Mouse (Mus musculus): ENCODE data around the gene Urb2. TPM values are rescaled to one million over a fixed set of nuclear protein-coding genes. Genes with fewer than 3 reads are reported as not detected.
"Not testable (repeated sequence)": the region's sequence is repeated elsewhere in the genome, so short reads cannot be mapped to it uniquely, and the experiment has no call there.

Gene Urb2
- total RNA-seq, 2 experiments from 2014 or later = 6.7 to 7.2 TPM

GRCm38 (mm10) chr8:124014299-124014698, 7.0 kb upstream of the Urb2 start:
- DNase-seq = not testable (repeated sequence)

DNA sequence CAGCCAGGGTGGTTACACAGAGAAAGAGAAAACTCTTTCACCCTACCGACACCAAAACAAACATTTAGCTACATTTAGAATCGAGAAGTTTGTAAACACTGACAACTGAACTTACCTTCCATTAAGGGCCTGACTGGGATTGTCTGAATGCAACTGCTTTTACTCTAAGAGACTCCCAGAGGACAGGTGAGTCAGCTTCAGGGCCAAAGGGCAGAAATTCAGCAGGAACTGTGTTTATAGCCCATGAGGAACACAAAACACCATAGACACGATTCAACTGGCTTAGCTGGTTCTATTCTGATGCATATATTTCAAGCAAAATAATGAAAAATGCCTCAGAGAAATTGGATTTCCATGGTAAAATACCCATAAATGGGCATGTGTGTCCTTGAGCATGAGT, 6.6 kb upstream of the Urb2 start:
- no peak for DNase-seq

GRCm38 (mm10) chr8:124019782-124020181, 1.5 kb upstream of the Urb2 start:
- peak in 1 of 2 experiments; percentile 23 for DNase-seq

- DNase-seq = peak in 1 of 2 experiments; percentile 66
Observed at GRCm38 (mm10) chr8:124020439-124021236, 670 bp upstream of the Urb2 start.

DNA sequence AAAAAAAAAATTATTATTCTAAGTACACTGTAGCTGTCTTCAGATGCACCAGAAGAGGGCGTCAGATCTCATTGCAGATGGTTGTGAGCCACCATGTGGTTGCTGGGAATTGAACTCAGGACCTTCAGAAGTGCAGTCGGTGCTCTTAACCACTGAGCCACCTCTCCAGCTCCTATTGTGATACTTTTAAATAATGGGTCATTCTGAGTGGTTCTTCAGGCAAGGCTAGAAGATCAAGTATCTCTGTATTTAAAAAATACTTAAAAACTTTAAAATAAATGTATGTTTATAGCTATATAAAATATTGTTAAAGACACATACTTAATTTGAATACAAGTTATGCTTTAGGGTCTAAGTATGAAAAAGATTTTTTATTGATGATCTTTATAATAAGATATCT, 5.0 kb downstream of the Urb2 start:
- not testable (repeated sequence) for DNase-seq

- DNase-seq = no peak
Observed at GRCm38 (mm10) chr8:124027831-124028230, 6.5 kb downstream of the Urb2 start.

GRCm38 (mm10) chr8:124033400-124033799, 12.1 kb downstream of the Urb2 start:
- no peak for DNase-seq

DNA sequence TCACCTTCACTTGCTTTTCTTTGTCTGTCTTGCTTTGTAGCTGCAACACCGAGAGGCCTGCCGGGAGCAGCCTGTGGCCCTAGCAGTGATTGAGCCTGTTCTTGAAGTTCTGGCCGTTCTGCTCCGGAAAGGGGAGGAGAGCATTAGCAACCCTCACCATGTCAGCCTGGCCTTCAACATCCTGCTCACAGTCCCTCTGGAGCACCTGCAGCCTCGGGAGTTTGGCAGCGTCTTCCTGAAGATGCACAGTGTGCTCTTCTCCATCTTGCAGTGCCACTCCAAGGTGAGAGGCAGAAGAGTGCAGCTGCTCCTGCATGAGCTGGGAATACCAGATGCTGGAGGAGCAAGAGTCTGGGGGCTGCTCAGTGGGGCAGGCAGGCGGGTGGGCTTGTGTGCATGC, 16.8 kb downstream of the Urb2 start:
- no peak for DNase-seq

DNA sequence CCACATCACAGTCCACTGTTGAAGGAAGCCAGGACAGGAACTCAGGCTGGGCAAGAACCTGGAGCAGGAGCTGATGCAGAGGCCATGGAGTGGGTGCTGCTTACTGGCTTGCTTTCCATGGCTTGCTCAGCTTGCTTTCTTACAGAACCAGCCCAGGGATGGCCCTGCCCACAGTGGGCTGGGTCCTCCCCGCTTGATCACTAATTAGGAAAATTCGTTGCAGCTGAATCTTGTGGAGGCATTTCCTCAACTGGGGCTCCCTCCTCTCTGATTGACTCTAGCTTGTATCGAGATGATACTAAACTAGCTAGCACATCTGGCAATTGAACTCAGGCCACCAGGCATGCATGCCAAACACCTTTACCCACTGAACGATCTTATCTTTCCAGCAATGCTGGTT, 18.0 kb downstream of the Urb2 start:
- DNase-seq = no peak

- no peak for DNase-seq
Observed at GRCm38 (mm10) chr8:124042201-124042600, 20.9 kb downstream of the Urb2 start.

DNA sequence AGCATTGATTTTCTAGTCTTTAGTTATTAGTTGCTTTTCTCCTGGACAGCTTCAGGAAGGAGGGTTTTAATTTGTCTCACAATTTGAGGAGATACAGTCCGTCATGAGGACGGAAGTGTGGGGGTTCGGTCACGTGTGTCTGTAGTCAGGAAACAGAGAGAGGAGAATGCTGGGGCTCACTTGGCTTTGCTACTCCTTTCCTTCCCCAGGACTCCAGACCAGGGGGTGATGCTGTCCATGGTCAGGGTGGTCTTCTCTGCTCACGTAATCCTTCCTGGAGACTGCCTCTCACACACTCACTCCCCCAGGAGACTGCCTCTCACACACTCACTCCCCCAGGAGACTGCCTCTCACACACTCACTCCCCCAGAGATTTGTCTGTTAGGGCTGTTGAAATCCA, 23.1 kb downstream of the Urb2 start:
- no peak for DNase-seq

GRCm38 (mm10) chr8:124044931-124045330, 23.6 kb downstream of the Urb2 start:
- DNase-seq = no peak

- peak in 1 of 2 experiments; percentile 46 for DNase-seq
Observed at GRCm38 (mm10) chr8:124045856-124046255, 24.5 kb downstream of the Urb2 start.

GRCm38 (mm10) chr8:124052110-124052509, 30.8 kb downstream of the Urb2 start:
- DNase-seq = peak; percentile 45 to 87

GRCm38 (mm10) chr8:124052568-124052967, 31.3 kb downstream of the Urb2 start:
- DNase-seq = no peak

DNA sequence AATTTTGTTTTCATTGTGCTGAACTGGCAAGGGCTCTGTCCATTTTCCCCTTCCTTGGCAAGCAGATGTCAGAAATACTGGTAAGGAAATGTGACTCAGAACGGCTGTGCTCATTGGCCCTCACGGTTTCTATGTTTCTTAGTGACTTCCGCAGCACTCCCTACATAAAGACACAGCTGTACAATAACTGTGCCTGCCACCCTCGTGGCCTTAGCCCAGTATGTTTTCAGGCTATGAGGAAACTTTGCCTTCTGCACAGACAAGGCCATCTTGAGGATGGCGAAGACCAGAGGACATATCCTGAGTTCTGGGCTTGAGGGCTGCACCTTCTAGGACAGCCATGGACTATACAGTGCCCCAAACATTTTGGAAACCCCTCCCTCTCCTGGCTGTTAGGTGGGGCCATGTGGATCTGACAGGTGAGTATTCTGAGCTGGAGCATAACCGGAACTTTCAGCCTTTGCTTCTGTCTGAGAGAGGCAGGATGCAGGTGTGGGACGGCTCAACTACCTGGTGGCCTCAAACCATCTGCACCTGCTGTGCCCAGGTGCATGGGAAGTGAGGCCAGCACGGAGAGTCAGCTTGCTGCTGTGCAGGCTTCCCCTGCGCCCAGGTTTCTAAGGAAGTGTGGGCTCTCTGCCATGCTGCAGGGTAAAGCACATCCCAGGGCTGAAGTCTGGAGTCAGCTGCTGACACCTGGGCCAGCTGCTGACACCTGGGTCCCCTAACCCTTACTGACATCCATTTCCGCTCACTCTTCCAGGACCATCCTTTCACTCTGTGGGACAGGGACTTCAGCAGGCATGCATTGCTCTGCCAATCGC, 35.7 kb downstream of the Urb2 start:
- DNase-seq = no peak

DNA sequence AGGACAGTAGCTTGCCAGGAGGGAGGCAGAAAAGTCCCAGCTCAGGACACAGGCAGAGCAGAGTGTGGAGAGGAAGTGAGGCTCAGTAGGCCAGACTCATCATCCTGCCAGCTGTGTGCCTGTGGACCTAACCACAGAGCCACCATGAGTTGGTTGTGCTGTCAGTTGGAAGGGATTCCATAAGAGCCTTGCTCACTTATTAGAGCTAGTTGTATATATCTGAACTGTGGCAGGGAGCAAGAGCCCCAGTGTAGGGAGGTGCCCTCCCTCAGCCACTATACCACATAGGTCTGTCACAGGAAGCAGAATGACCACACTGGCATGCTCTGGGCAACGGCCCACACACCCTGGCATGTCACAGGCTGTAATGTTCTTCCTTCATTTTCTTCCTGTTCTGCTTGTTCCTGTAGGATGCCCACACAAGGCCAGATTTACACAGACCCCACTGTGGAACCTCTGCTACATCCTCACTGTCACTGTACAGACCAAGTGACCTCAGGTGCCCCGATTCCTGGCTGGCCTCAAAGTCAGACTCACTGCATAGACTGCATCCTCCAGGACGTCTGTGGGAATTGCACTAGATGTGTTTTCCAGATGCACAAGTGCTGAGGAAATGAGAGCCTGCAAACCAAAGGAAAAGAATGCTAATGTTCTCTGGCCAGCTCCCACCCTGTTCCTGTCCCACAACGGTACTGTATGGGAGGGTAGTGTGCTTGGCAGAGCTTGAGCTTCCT, 45.2 kb downstream of the Urb2 start:
- DNase-seq = peak; percentile 54 to 80

DNA sequence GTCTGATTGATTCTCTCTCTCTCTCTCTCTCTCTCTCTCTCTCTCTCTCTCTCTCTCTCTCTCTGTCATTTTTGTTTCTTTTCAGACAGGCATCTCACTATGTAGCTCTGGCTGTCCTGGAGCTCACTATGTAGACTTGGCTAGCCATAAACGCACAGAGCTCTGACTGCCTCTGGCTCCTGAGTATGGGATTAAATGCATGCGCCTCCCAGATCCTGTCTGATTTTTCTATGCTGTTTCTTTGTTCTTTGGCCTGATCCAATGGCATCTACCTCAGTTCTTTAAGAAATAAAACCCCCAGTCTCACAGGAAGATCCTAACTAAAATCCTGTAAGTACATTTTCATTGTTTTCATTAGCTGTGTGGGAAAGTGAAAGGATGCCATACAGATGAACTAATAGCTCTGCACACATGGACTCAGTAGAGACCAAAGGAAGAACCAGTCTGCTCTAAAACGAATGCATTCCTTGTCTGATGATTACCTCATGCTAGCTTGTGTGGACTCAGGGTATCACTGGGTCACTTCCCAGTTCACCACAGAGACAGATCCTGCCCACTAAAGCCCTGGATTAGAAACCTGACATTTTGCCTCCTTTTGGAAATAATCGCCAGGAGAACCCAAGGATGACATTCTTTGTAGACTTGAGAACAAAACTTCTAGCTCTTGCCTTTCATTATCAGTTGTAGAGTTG, 45.9 kb downstream of the Urb2 start:
- DNase-seq = no peak

- peak; percentile 15 to 18 for DNase-seq
Observed at GRCm38 (mm10) chr8:124070363-124071324, 49.3 kb downstream of the Urb2 start.

- DNase-seq = no peak
Observed at GRCm38 (mm10) chr8:124075977-124076376, 54.7 kb downstream of the Urb2 start.

DNA sequence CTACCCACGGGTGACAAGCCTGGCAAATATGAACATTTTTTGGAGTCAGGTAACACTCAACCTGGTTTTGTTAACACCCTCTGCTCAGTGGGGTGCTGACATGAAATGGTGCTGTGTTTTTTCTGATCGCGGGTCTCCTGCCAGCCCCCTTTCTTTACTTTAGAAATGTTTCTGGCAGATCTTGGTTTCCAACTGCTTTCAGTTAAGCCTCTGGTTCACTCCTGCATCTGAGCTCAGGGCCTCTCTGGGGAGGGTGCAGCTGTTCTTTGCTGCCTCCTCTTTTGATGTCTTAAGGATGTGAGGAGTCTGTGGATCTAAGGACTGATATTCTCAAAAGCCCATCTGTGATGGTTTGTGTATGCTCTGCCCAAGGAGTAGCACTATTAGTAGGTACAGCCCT, 55.1 kb downstream of the Urb2 start:
- no peak for DNase-seq

All from heart, adult 18-20 months (tissue).